Mouse (Mus musculus) cerebellum, adult 2 months (tissue): Measurements from ENCODE around the gene Terf2ip.

Experiments used
- CTCF ChIP-seq: fragments of 200-500 bp; IDR thresholded peaks from 2 replicates; pipeline ENCODE4 v1.5.1; 2011; ENCODE audit warnings: low read depth, mild to moderate bottlenecking, control low read depth, low read length, moderate library complexity, borderline replicate concordance; ENCODE audit not compliant: insufficient read depth
- POLR2A ChIP-seq: fragments of 200-500 bp; IDR thresholded peaks from 2 replicates; pipeline ENCODE4 v1.6.1; 2011; ENCODE audit warnings: low read length, control low read depth, borderline replicate concordance; ENCODE audit not compliant: insufficient read depth

DNA sequence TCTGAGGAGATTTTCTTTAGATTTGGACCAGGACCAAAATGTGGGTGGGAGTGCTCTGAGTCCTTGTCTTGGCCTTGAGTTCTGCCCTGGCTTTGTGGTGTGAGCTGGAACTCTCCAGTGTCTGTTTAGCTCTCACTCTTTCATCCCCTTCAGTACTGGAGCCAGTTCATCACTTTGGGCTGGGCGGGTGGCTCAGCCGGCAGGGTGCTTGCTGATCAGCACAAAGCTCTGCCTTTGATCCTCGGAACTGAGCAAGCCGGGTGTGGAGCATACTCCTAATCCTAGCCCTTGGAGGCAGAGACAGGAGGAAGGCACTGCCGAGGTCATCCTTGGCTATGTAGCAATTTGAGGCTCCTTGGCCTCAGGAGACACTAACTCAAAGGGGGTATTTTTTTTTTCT lies 42.2 kb upstream of the Terf2ip start:
- TF ChIP-seq POLR2A = no peak
- no peak for TF ChIP-seq CTCF
